Mouse (Mus musculus) kidney, embryonic 16.5 days (tissue): ENCODE results near the gene Abhd4. TPM values are rescaled to one million over a fixed set of nuclear protein-coding genes. Genes with fewer than 3 reads are reported as not detected.
A peak's percentile ranks its signal among the peaks of the same experiment; 100 is the strongest.

Experiments
- ATAC-seq: fragments of 200-750 bp; cut with Nextera tagmentation; 2 replicates; pipeline ENCODE4 v1.8.0; 2017; ENCODE audit warnings: moderate TSS enrichment; ENCODE audit not compliant: low FRiP score, low TSS enrichment
- H3K27ac ChIP-seq: fragments of 300-500 bp; sonication (generic); 2 replicates; pipeline ENCODE4 v1.5.1; 2014; ENCODE audit warnings: low read length
- H3K27me3 ChIP-seq: fragments of 300-500 bp; sonication (generic); 2 replicates; pipeline ENCODE4 v1.6.1; 2014; ENCODE audit warnings: low read length, control low read depth, mixed read lengths; ENCODE audit not compliant: insufficient read depth
- H3K36me3 ChIP-seq: fragments of 300-500 bp; sonication (generic); 2 replicates; pipeline ENCODE4 v1.6.1; 2014; ENCODE audit warnings: low read length, control low read depth, mixed read lengths; ENCODE audit not compliant: insufficient read depth
- H3K4me1 ChIP-seq: fragments of 300-500 bp; sonication (generic); 2 replicates; pipeline ENCODE4 v1.6.1; 2014; ENCODE audit warnings: low read length, control low read depth, mixed read lengths; ENCODE audit not compliant: insufficient read depth
- H3K4me2 ChIP-seq: fragments of 300-500 bp; sonication (generic); replicated peaks from 2 replicates; pipeline ENCODE4 v1.6.1; 2014; ENCODE audit warnings: low read depth, low read length
- H3K4me3 ChIP-seq: fragments of 300-500 bp; sonication (generic); 2 replicates; pipeline ENCODE4 v1.5.1; 2014; ENCODE audit warnings: mild to moderate bottlenecking, low read length
- H3K9ac ChIP-seq: fragments of 300-500 bp; sonication (generic); replicated peaks from 2 replicates; pipeline ENCODE4 v1.6.1; 2014; ENCODE audit warnings: low read length
- H3K9me3 ChIP-seq: fragments of 300-500 bp; sonication (generic); 2 replicates; pipeline ENCODE4 v1.6.1; 2016; ENCODE audit warnings: low read length, control low read depth
- WGBS: fragments of 180-500 bp; shearing (Covaris S2); extraction: QIAGEN DNeasy Blood & Tissue Kit; methylation state at CpG from one replicate; pipeline ENCODE4 v1.1.7; 2014; 5-methylcytosine and 5-hydroxymethylcytosine counted together
- polyA plus RNA-seq: library from polyadenylated mRNA; unstranded; fragments of >200 nt; fragmentation: Nextera tagmentation; extraction: Ambion mirVana; gene quantifications from 2 replicates; pipeline ENCODE4 v1.2.1, GENCODE M21; 2015

Gene Abhd4
- polyA plus RNA-seq, 1 experiment from 2014 or later = 86.2 TPM

DNA sequence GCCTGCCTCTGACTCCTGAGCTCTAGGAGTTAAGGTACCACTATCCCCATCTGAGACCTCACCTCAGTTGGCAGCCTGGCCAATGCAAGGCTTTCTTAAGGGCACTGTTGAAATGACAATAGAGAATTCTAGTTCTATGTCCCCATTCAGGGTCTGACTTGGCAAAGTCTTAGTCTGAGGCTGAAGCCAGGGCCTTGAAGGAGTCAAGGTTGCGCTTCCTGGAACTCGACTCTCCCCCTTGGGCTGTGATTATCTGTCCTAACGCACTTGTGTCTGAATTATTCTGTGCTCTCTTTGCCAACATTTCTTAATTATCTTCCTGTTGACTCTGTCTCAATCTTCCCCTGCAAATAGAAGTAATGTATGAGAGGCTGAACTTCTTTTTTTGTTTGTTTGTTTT, 46.7 kb downstream of the Abhd4 start:
- no peak for ATAC-seq
- WGBS = 83% methylated on average over 3 of the region's 3 CpGs

GRCm38 (mm10) chr14:54311763-54312162, 57.8 kb downstream of the Abhd4 start:
- no peak overlapping the region for H3K9ac ChIP-seq
- H3K4me2 ChIP-seq = no peak overlapping the region
- 15% methylated on average over 3 of the region's 3 CpGs for WGBS
- no peaks in the 10 kb centered on the region for H3K9me3 ChIP-seq
- no peaks in the 10 kb centered on the region for H3K36me3 ChIP-seq
- ATAC-seq = peak; percentile 71
- no peaks in the 10 kb centered on the region for H3K27me3 ChIP-seq
- H3K27ac ChIP-seq = no peak overlapping the region; the same call in 1 of the 2 replicates
- no peaks in the 10 kb centered on the region for H3K4me1 ChIP-seq
- no peak overlapping the region for H3K4me3 ChIP-seq

More for the DNA sequence above, 46.7 kb downstream of the Abhd4 start:
- Histone ChIP-seq H3K9ac (no peak overlapping the region), H3K27ac (no peak overlapping the region), H3K4me1 (no peaks in the 10 kb centered on the region), H3K9me3 (no peaks in the 10 kb centered on the region), H3K27me3 (no peaks in the 10 kb centered on the region; the same call in 1 of the 2 replicates), H3K36me3 (no peaks in the 10 kb centered on the region), H3K4me3 (no peak overlapping the region), H3K4me2 (no peak overlapping the region)

Other genes with a start within 250 kb of the Abhd4 start
- gene Dad1, start 84 bp upstream of the Abhd4 start, polyA plus RNA-seq = 422 and 474 TPM in 2 replicates
- not detected in 2 replicates for gene Olfr49, start 30.8 kb downstream of the Abhd4 start, polyA plus RNA-seq
- 60.2 and 63.7 TPM in 2 replicates for gene Oxa1l, start 106.6 kb downstream of the Abhd4 start, polyA plus RNA-seq
- gene Slc7a7, start 163.6 kb downstream of the Abhd4 start, polyA plus RNA-seq = 15.7 and 15.8 TPM in 2 replicates
- gene Mrpl52, start 172.7 kb downstream of the Abhd4 start, polyA plus RNA-seq = 202 and 227 TPM in 2 replicates
- gene Mmp14, start 177.4 kb downstream of the Abhd4 start, polyA plus RNA-seq = 152 and 156 TPM in 2 replicates
- gene Lrp10, start 209.9 kb downstream of the Abhd4 start, polyA plus RNA-seq = 58.8 and 65.1 TPM in 2 replicates
- 6.7 and 7.4 TPM in 2 replicates for gene Rem2, start 221.9 kb downstream of the Abhd4 start, polyA plus RNA-seq